Mouse (Mus musculus): Measurements from ENCODE around the gene Olfr575. TPM values are rescaled to one million over a fixed set of nuclear protein-coding genes. Genes with fewer than 3 reads are reported as not detected.

The Olfr575 gene
- polyA plus RNA-seq, 1 experiment = not detected

GRCm38 (mm10) chr7:102927105-102927504 lies 31.5 kb downstream of the Olfr575 start:
- Histone ChIP-seq H3ac (ENCODE audit: control insufficient read depth, insufficient read length, low read depth) (no peak overlapping the region), H3K79me2 (ENCODE audit: control insufficient read depth, insufficient read depth) (no peaks in the 10 kb centered on the region), H3K79me3 (ENCODE audit: low read depth) (no peaks in the 10 kb centered on the region), H3K4me3 (ENCODE audit: insufficient read depth, poor library complexity, severe bottlenecking) (no peak overlapping the region), H3K36me3 (ENCODE audit: control insufficient read depth, insufficient read depth) (no peaks in the 10 kb centered on the region), H3K27me3 (ENCODE audit: control insufficient read depth, insufficient read depth, insufficient read length) (no peaks in the 10 kb centered on the region)
- TF ChIP-seq MYOD1 (IDR thresholded peaks at IDR 0.05; ENCODE audit: control insufficient read depth, insufficient read length, low read depth) (no peak), MAX (IDR thresholded peaks at IDR 0.05) (no peak), USF1 (IDR thresholded peaks at IDR 0.05; ENCODE audit: low read depth) (no peak), FOSL1 (IDR thresholded peaks at IDR 0.05; ENCODE audit: insufficient read depth, low read length, poor library complexity, severe bottlenecking) (no peak), MYOG (IDR thresholded peaks at IDR 0.05; ENCODE audit: control insufficient read depth, extremely low read depth, insufficient read length) (no peak), CEBPB (IDR thresholded peaks at IDR 0.05; ENCODE audit: low read depth) (no peak)

- Histone ChIP-seq H3K27me3 (ENCODE audit: control insufficient read depth, insufficient read depth, insufficient read length) (no peaks in the 10 kb centered on the region), H3K36me3 (ENCODE audit: control insufficient read depth, insufficient read depth) (no peaks in the 10 kb centered on the region), H3K79me3 (ENCODE audit: low read depth) (no peaks in the 10 kb centered on the region), H3K79me2 (ENCODE audit: control insufficient read depth, insufficient read depth) (no peaks in the 10 kb centered on the region), H3ac (ENCODE audit: control insufficient read depth, insufficient read length, low read depth) (no peak within 1 kb of the TSS), H3K4me3 (ENCODE audit: insufficient read depth, poor library complexity, severe bottlenecking) (no peak within 1 kb of the TSS)
- TF ChIP-seq CTCF (IDR thresholded peaks at IDR 0.05; ENCODE audit: control insufficient read depth, insufficient read depth, insufficient read length) (no peak), MAX (IDR thresholded peaks at IDR 0.05) (no peak), FOSL1 (IDR thresholded peaks at IDR 0.05; ENCODE audit: insufficient read depth, low read length, poor library complexity, severe bottlenecking) (no peak), CEBPB (IDR thresholded peaks at IDR 0.05; ENCODE audit: low read depth) (no peak), MYOD1 (IDR thresholded peaks at IDR 0.05; ENCODE audit: control insufficient read depth, insufficient read length, low read depth) (no peak), USF1 (IDR thresholded peaks at IDR 0.05; ENCODE audit: low read depth) (no peak)
Measured at GRCm38 (mm10) chr7:102924109-102924508, 34.5 kb downstream of the Olfr575 start, which contains the start of gene Olfr572. Olfr572 (plus strand) TSS chr7:102924409.

- Histone ChIP-seq H3ac (ENCODE audit: control insufficient read depth, insufficient read length, low read depth) (no peak overlapping the region), H3K79me3 (ENCODE audit: low read depth) (no peaks in the 10 kb centered on the region), H3K79me2 (ENCODE audit: control insufficient read depth, insufficient read depth) (no peaks in the 10 kb centered on the region), H3K27me3 (ENCODE audit: control insufficient read depth, insufficient read depth, insufficient read length) (no peaks in the 10 kb centered on the region), H3K36me3 (ENCODE audit: control insufficient read depth, insufficient read depth) (no peaks in the 10 kb centered on the region), H3K4me3 (ENCODE audit: insufficient read depth, poor library complexity, severe bottlenecking) (no peak overlapping the region)
- TF ChIP-seq USF1 (IDR thresholded peaks at IDR 0.05; ENCODE audit: low read depth) (no peak), MYOG (IDR thresholded peaks at IDR 0.05; ENCODE audit: control insufficient read depth, extremely low read depth, insufficient read length) (no peak), CEBPB (IDR thresholded peaks at IDR 0.05; ENCODE audit: low read depth) (no peak), FOSL1 (IDR thresholded peaks at IDR 0.05; ENCODE audit: insufficient read depth, low read length, poor library complexity, severe bottlenecking) (no peak), MAX (IDR thresholded peaks at IDR 0.05) (no peak), CTCF (IDR thresholded peaks at IDR 0.05; ENCODE audit: control insufficient read depth, insufficient read depth, insufficient read length) (no peak), MYOD1 (IDR thresholded peaks at IDR 0.05; ENCODE audit: control insufficient read depth, insufficient read length, low read depth) (no peak)
Measured at GRCm38 (mm10) chr7:102919632-102920031, 38.9 kb downstream of the Olfr575 start.

- H3K27me3 ChIP-seq (ENCODE audit: control insufficient read depth, insufficient read depth, insufficient read length) = no peaks in the 10 kb centered on the region
- H3ac ChIP-seq (ENCODE audit: control insufficient read depth, insufficient read length, low read depth) = no peak within 1 kb of the TSS
- H3K4me3 ChIP-seq (ENCODE audit: insufficient read depth, poor library complexity, severe bottlenecking) = no peak within 1 kb of the TSS
- no peaks in the 10 kb centered on the region for H3K79me2 ChIP-seq (ENCODE audit: control insufficient read depth, insufficient read depth)
- H3K79me3 ChIP-seq (ENCODE audit: low read depth) = no peaks in the 10 kb centered on the region
- no peak for TF ChIP-seq CEBPB (IDR thresholded peaks at IDR 0.05; ENCODE audit: low read depth)
- TF ChIP-seq CTCF (IDR thresholded peaks at IDR 0.05; ENCODE audit: control insufficient read depth, insufficient read depth, insufficient read length) = no peak
- no peak for TF ChIP-seq USF1 (IDR thresholded peaks at IDR 0.05; ENCODE audit: low read depth)
- no peak for TF ChIP-seq MYOG (IDR thresholded peaks at IDR 0.05; ENCODE audit: control insufficient read depth, extremely low read depth, insufficient read length)
- TF ChIP-seq MAX (IDR thresholded peaks at IDR 0.05) = no peak
- TF ChIP-seq MYOD1 (IDR thresholded peaks at IDR 0.05; ENCODE audit: control insufficient read depth, insufficient read length, low read depth) = no peak
- no peak for TF ChIP-seq FOSL1 (IDR thresholded peaks at IDR 0.05; ENCODE audit: insufficient read depth, low read length, poor library complexity, severe bottlenecking)
- no peaks in the 10 kb centered on the region for H3K36me3 ChIP-seq (ENCODE audit: control insufficient read depth, insufficient read depth)
Measured at GRCm38 (mm10) chr7:102917032-102917875, 41.3 kb downstream of the Olfr575 start, which contains the start of gene Olfr571. Olfr571 (minus strand) TSS chr7:102917536.

- Histone ChIP-seq H3K79me2 (ENCODE audit: control insufficient read depth, insufficient read depth) (no peaks in the 10 kb centered on the region), H3K27me3 (ENCODE audit: control insufficient read depth, insufficient read depth, insufficient read length) (no peaks in the 10 kb centered on the region), H3ac (ENCODE audit: control insufficient read depth, insufficient read length, low read depth) (no peak overlapping the region), H3K4me3 (ENCODE audit: insufficient read depth, poor library complexity, severe bottlenecking) (no peak overlapping the region), H3K36me3 (ENCODE audit: control insufficient read depth, insufficient read depth) (no peaks in the 10 kb centered on the region), H3K79me3 (ENCODE audit: low read depth) (no peaks in the 10 kb centered on the region)
- TF ChIP-seq FOSL1 (IDR thresholded peaks at IDR 0.05; ENCODE audit: insufficient read depth, low read length, poor library complexity, severe bottlenecking) = no peak
- TF ChIP-seq USF1 (IDR thresholded peaks at IDR 0.05; ENCODE audit: low read depth) = no peak
- no peak for TF ChIP-seq MYOG (IDR thresholded peaks at IDR 0.05; ENCODE audit: control insufficient read depth, extremely low read depth, insufficient read length)
Measured at GRCm38 (mm10) chr7:102916405-102916804, 42.2 kb downstream of the Olfr575 start.
